Mouse (Mus musculus) neural tube, embryonic 14.5 days (tissue): ENCODE data around the gene Adig. TPM values are rescaled to one million over a fixed set of nuclear protein-coding genes. Genes with fewer than 3 reads are reported as not detected.

ENCODE experiments used
- ATAC-seq: fragments of 200-750 bp; cut with Nextera tagmentation; 2 replicates; pipeline ENCODE4 v1.8.0; 2017; ENCODE audit warnings: low read depth, mild to moderate bottlenecking, moderate TSS enrichment, moderate library complexity
- H3K27ac ChIP-seq: fragments of 300-500 bp; sonication (generic); 2 replicates; pipeline ENCODE4 v1.5.1; 2014; ENCODE audit warnings: low read depth, mild to moderate bottlenecking, control low read depth, low read length, moderate library complexity, mixed read lengths
- H3K27me3 ChIP-seq: fragments of 300-500 bp; sonication (generic); 2 replicates; pipeline ENCODE4 v1.6.1; 2014; ENCODE audit warnings: low read length; ENCODE audit not compliant: control insufficient read depth, insufficient read depth
- H3K36me3 ChIP-seq: fragments of 300-500 bp; sonication (generic); 2 replicates; pipeline ENCODE4 v1.6.1; 2014; ENCODE audit warnings: low read length, mixed read lengths; ENCODE audit not compliant: control insufficient read depth, insufficient read depth
- H3K4me1 ChIP-seq: fragments of 300-500 bp; sonication (generic); 2 replicates; pipeline ENCODE4 v1.6.1; 2014; ENCODE audit warnings: low read length; ENCODE audit not compliant: control insufficient read depth, insufficient read depth
- H3K4me2 ChIP-seq: fragments of 300-500 bp; sonication (generic); 2 replicates; pipeline ENCODE4 v1.6.1; 2014; ENCODE audit warnings: mild to moderate bottlenecking, low read depth, low read length, control low read depth
- H3K4me3 ChIP-seq: fragments of 300-500 bp; sonication (generic); 2 replicates; pipeline ENCODE4 v1.5.1; 2014; ENCODE audit warnings: low read depth, low read length, control low read depth, mixed read lengths
- H3K9ac ChIP-seq: fragments of 300-500 bp; sonication (generic); replicated peaks from 2 replicates; pipeline ENCODE4 v1.6.1; 2014; ENCODE audit warnings: low read depth, mild to moderate bottlenecking, control low read depth, low read length, mixed read lengths
- H3K9me3 ChIP-seq: fragments of 300-500 bp; sonication (generic); 2 replicates; pipeline ENCODE4 v1.6.1; 2016; ENCODE audit warnings: low read length; ENCODE audit not compliant: control insufficient read depth
- WGBS: fragments of 180-500 bp; shearing (Covaris S2); extraction: QIAGEN DNeasy Blood & Tissue Kit; methylation state at CpG from one replicate; pipeline ENCODE4 v1.1.7; 2014; 5-methylcytosine and 5-hydroxymethylcytosine counted together
- polyA plus RNA-seq: library from polyadenylated mRNA; unstranded; fragments of >200 nt; fragmentation: Nextera tagmentation; extraction: Ambion mirVana; gene quantifications from 2 replicates; pipeline ENCODE4 v1.2.1, GENCODE M21; 2014

Adig gene
- polyA plus RNA-seq, 1 experiment from 2014 or later, result not detected

GRCm38 (mm10) chr2:158506475-158506874 is 4.1 kb downstream of the Adig start:
- Histone ChIP-seq H3K4me2 (no peak overlapping the region), H3K4me1 (no peaks in the 10 kb centered on the region), H3K27me3 (no peaks in the 10 kb centered on the region), H3K36me3 (no peaks in the 10 kb centered on the region), H3K27ac (no peak overlapping the region), H3K9ac (no peak overlapping the region), H3K4me3 (no peak overlapping the region), H3K9me3 (no peaks in the 10 kb centered on the region)
- WGBS, result 79% methylated on average over 5 of the region's 5 CpGs
- no peak for ATAC-seq

- Histone ChIP-seq H3K4me1 (no peaks in the 10 kb centered on the region), H3K27me3 (no peaks in the 10 kb centered on the region), H3K4me2 (no peak overlapping the region), H3K9ac (no peak overlapping the region), H3K9me3 (no peaks in the 10 kb centered on the region), H3K4me3 (no peak overlapping the region), H3K27ac (no peak overlapping the region), H3K36me3 (no peaks in the 10 kb centered on the region)
- 93% methylated on average over 10 of the region's 10 CpGs for WGBS
- ATAC-seq, result no peak
Measured at GRCm38 (mm10) chr2:158507046-158507445, 4.6 kb downstream of the Adig start.

- 74% methylated on average over 6 of the region's 6 CpGs for WGBS
- ATAC-seq, result no peak
- no peak overlapping the region for H3K9ac ChIP-seq
Measured at GRCm38 (mm10) chr2:158510665-158511064, 8.3 kb downstream of the Adig start.

GRCm38 (mm10) chr2:158512528-158512927 is 10.1 kb downstream of the Adig start, which contains the start of gene Arhgap40:
Arhgap40 (plus strand) TSS chr2:158512796.
- Histone ChIP-seq H3K4me2 (no peak within 1 kb of the TSS), H3K9ac (no peak within 1 kb of the TSS), H3K27ac (no peak within 1 kb of the TSS), H3K4me3 (no peak within 1 kb of the TSS), H3K4me1 (no peaks in the 10 kb centered on the region), H3K27me3 (no peaks in the 10 kb centered on the region), H3K36me3 (no peaks in the 10 kb centered on the region), H3K9me3 (no peaks in the 10 kb centered on the region)
- no peak for ATAC-seq
- WGBS, result 91% methylated on average over 10 of the region's 10 CpGs

More at GRCm38 (mm10) chr2:158510665-158511064, 8.3 kb downstream of the Adig start:
- Histone ChIP-seq H3K4me1 (no peaks in the 10 kb centered on the region), H3K36me3 (no peaks in the 10 kb centered on the region), H3K9me3 (no peaks in the 10 kb centered on the region), H3K27ac (no peak overlapping the region), H3K4me2 (no peak overlapping the region), H3K27me3 (no peaks in the 10 kb centered on the region), H3K4me3 (no peak overlapping the region)

GRCm38 (mm10) chr2:158513821-158514336 is 11.5 kb downstream of the Adig start:
- 85% methylated on average over 12 of the region's 12 CpGs for WGBS
- no peak overlapping the region for H3K9ac ChIP-seq
- no peaks in the 10 kb centered on the region for H3K4me1 ChIP-seq

GRCm38 (mm10) chr2:158518583-158518982 is 16.2 kb downstream of the Adig start:
- Histone ChIP-seq H3K4me2 (no peak overlapping the region), H3K36me3 (no peaks in the 10 kb centered on the region), H3K4me1 (no peaks in the 10 kb centered on the region), H3K27me3 (no peaks in the 10 kb centered on the region), H3K27ac (no peak overlapping the region), H3K9me3 (no peaks in the 10 kb centered on the region), H3K4me3 (no peak overlapping the region), H3K9ac (no peak overlapping the region)
- no peak for ATAC-seq
- whole genome bisulfite sequencing, result 68% methylated on average over 6 of the region's 6 CpGs

More at GRCm38 (mm10) chr2:158513821-158514336, 11.5 kb downstream of the Adig start:
- Histone ChIP-seq H3K4me2 (no peak overlapping the region), H3K27ac (no peak overlapping the region), H3K9me3 (no peaks in the 10 kb centered on the region), H3K4me3 (no peak overlapping the region), H3K36me3 (no peaks in the 10 kb centered on the region), H3K27me3 (no peaks in the 10 kb centered on the region)
- no peak for ATAC-seq

GRCm38 (mm10) chr2:158519071-158519470 is 16.7 kb downstream of the Adig start:
- Histone ChIP-seq H3K4me1 (no peaks in the 10 kb centered on the region), H3K4me2 (no peak overlapping the region), H3K27ac (no peak overlapping the region), H3K36me3 (no peaks in the 10 kb centered on the region), H3K9me3 (no peaks in the 10 kb centered on the region), H3K4me3 (no peak overlapping the region), H3K27me3 (no peaks in the 10 kb centered on the region), H3K9ac (no peak overlapping the region)
- WGBS, result 80% methylated on average over 11 of the region's 11 CpGs
- ATAC-seq, result no peak

- H3K27ac ChIP-seq, result no peak overlapping the region
- H3K9ac ChIP-seq, result no peak overlapping the region
- no peak for ATAC-seq
- H3K36me3 ChIP-seq, result no peaks in the 10 kb centered on the region
- 83% methylated on average over 6 of the region's 6 CpGs for WGBS
- H3K9me3 ChIP-seq, result no peaks in the 10 kb centered on the region
- no peak overlapping the region for H3K4me2 ChIP-seq
- H3K4me3 ChIP-seq, result no peak overlapping the region
- H3K27me3 ChIP-seq, result no peaks in the 10 kb centered on the region
- no peaks in the 10 kb centered on the region for H3K4me1 ChIP-seq
Measured at GRCm38 (mm10) chr2:158519800-158520199, 17.4 kb downstream of the Adig start.

- ATAC-seq, result no peak
- no peak overlapping the region for H3K4me2 ChIP-seq
- H3K27ac ChIP-seq, result no peak overlapping the region
- H3K4me3 ChIP-seq, result no peak overlapping the region
- H3K27me3 ChIP-seq, result no peaks in the 10 kb centered on the region
- no peaks in the 10 kb centered on the region for H3K4me1 ChIP-seq
- H3K36me3 ChIP-seq, result no peaks in the 10 kb centered on the region
- no peaks in the 10 kb centered on the region for H3K9me3 ChIP-seq
- WGBS, result 82% methylated on average over 8 of the region's 8 CpGs
- no peak overlapping the region for H3K9ac ChIP-seq
Measured at GRCm38 (mm10) chr2:158523060-158523459, 20.6 kb downstream of the Adig start.
